Mouse (Mus musculus) heart, adult 2 months (tissue): ENCODE data around the gene Drap1.

Experiments
- CTCF ChIP-seq: fragments of 200-600 bp; IDR thresholded peaks from 2 replicates; pipeline ENCODE4 v1.8.1; 2022; ENCODE audit warnings: antibody characterized with exemption, mild to moderate bottlenecking, moderate library complexity
- EP300 ChIP-seq: fragments of 200-500 bp; IDR thresholded peaks from 2 replicates; pipeline ENCODE4 v1.6.1; 2011; ENCODE audit warnings: low read depth, low read length, control low read depth; ENCODE audit not compliant: insufficient read depth
- POLR2A ChIP-seq: fragments of 200-500 bp; IDR thresholded peaks from 2 replicates; pipeline ENCODE4 v1.6.1; 2011; ENCODE audit warnings: mild to moderate bottlenecking, low read depth, low read length, control low read depth; ENCODE audit not compliant: insufficient read depth

DNA sequence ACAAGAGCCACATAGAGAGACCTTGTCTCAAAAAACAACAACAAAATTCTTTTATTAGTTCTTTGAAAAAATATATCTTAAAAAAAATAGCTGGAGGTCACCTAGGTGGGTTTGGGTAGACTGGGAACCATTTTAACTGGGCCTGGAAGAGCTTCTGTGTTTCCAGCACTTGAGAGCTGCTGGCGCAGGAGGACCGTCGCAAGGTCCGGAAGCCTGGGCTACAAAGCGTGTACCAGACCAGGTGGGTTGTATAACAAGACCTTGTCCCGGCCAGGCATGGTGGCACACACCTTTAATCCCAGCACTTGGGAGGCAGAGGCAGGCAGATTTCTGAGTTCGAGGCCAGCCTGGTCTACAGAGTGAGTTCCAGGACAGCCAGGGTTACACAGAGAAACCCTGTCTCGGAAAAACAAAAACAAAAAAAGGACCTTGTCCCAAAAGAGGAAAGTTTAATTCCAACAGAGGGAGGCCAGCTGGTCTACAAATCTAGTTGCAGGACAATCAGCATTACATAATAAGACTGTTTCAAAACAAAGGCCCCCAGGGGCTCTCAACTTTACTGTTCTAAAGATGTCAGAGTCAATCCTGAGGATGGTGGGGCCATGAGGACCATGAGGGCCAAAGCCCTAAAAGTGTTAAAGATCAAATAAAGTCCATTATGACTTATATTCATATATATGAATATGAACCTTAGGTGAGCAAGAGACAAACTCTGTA is 5.9 kb downstream of the Drap1 start:
- TF ChIP-seq POLR2A (no peak), EP300 (no peak), CTCF (no peak)
